Mouse (Mus musculus) c-Kit-positive CD71-positive TER-119-negative erythroid progenitor cells, embryonic 14.5 days (primary cell): ENCODE data around the gene Wbp4.
A peak's percentile ranks its signal among the peaks of the same experiment; 100 is the strongest.
"Not testable (repeated sequence)": the region's sequence is repeated elsewhere in the genome, so short reads cannot be mapped to it uniquely, and the experiment has no call there.

Experiments used
- DNase-seq: peaks from one replicate; pipeline ENCODE4 v3.0.0-alpha.2; 2013; ENCODE audit warnings: low read depth

Gene Wbp4

GRCm38 (mm10) chr14:79481339-79482151 lies at the start of gene Wbp4:
TSS of gene Wbp4 (minus strand) at chr14:79481520.
- DNase-seq, result peak; percentile 78

DNA sequence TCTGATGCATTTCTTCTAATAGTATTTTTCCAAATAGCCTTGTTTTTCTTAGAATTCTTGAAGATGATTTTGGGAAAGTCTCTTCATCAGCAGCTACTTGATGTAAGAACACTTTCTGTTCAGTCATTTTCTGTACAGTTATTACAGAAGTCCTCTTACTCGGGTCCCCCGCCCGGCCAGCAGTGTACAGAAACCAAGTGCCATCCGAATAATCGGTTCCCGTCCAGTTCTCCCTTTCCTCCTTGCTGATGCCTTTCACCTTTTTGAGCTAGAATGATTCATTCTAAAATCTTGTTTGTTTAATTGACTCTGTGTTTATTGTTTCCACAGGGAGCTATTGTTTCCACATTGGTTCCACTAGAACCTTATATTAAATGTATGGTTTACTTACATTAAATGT lies 49.4 kb upstream of the Wbp4 start:
- DNase-seq, result no peak

DNA sequence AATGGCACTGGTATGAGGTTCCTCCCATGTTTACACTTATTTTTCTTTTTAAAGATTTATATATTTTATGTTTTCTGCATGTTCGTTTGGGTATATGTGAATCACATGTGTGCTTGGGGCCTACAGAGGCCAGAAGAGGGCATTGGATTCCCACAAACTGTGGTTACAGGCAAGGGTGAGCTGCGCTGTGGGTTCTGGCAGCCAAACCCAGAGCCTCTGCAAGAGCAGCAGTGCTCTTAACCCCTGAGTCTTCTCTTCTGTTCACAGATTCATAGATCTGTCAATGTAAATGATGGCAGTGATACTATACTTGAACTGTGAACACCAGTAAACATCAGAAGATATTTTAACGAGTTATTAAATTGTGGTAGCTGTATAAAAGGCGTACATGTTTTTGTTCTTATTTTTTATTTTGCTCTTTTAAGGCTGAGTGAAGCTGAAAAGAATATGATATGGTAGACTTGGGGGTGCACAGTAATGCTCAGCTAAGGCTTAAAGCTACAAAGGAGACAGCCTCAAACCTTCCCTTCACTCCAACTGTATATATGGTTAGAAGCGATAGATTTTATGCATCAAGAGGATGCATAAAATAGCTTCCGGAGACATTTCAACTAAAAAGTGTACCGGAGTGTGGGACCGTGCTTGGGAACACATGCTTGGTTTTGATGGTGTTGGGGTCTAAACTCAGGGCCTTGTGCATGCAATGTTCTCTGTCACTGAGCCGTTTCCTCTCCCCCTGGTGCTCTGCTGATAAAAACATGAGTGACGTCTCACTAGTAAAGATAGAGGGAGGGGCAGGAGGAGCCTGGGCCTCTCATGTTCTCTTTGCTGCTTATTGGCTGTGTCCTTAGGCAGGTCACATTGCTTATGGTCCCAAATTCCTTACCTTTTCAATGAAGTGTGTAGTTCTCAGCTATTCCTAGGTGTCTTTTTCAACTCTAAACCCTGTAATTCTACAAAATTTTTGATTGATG lies 48.5 kb upstream of the Wbp4 start:
- DNase-seq, result peak; percentile 88

GRCm38 (mm10) chr14:79527704-79528103 lies 46.4 kb upstream of the Wbp4 start:
- no peak for DNase-seq

- not testable (repeated sequence) for DNase-seq
Measured at GRCm38 (mm10) chr14:79526106-79526505, 44.8 kb upstream of the Wbp4 start.

DNA sequence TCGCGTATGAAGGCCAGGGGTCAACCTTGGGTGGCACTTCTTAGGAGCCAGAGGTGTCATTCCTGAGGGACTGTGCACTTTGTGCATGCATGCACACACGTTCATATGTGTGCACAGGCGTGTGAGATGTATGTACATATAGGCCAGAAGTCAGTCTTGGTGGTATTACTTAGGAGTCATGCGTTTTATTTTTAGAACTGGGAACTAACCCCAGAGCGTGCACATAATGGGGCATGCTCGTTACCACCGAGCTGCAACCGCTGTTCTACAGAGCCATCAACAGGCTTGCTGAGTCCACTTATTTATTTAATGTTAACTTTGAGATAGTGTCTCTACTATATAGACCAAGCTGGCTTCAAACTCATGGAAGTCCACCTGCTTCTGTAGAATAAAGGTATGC lies 41.1 kb upstream of the Wbp4 start:
- no peak for DNase-seq

DNA sequence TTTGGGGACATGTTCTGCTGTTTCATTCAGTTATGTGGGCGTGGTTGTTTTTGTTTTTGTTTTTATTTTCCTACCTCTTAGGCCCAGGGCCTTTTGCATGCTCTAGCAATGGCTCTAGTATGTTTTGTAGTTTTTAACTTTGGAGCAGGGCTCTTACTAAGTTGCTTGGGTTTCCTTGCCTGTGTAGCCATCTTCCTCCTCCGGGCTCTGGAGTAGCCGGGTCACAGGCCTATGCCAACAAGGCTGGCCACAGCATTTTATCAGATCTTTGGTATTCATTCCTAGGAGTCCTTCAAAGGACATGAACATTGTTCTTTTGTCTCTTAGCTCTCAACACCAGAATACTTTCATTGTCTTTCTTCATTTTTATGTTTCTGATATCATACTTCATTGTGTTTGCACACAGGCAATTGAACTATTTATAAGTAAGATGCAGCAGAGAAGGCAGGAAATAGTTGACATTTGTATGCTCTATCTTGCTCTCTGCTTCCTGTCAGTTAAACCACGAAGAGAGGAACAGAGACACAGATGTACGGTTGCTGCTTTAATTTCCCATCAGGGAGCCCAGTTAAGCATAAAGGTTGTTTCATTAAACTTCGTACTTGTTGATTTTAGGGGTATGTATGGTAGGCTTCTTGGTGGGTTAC lies 40.3 kb upstream of the Wbp4 start:
- no peak for DNase-seq

DNA sequence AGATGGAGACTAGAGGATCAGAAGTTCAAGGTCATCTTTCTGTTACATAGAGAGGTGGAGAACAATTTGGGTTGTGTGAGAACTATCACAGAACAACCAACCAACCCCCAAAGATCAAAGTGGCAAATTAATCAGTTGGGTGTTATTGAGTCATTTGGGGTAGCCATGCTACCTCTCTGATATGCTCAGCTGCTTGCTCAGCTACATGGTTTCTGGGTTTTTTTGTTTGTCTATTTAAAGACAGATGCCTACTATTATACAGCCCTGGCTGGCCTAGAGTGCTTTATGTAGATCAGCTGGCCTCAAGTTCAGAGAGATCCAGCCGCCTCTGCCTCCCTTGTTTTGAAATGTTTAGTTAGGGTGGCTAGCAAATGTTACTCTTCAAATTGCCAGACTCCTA lies 39.7 kb upstream of the Wbp4 start:
- DNase-seq, result no peak

- DNase-seq, result no peak
Measured at GRCm38 (mm10) chr14:79520612-79521011, 39.3 kb upstream of the Wbp4 start.

DNA sequence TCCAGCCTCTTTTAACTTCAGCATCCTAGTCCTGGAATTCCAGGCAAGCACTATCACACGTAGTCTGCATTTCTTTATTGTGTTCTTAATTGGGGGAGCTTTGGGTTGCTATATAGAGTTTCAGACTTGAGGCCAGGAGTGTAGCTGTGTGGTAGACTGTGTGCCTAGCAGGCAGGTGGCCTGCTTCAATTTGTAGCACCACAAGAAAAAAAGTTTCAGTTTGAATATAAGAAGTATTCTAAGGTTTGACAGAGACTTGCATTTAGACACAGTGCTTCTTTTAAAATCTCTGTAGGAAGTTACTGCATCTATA lies 38.3 kb upstream of the Wbp4 start:
- DNase-seq, result no peak

DNA sequence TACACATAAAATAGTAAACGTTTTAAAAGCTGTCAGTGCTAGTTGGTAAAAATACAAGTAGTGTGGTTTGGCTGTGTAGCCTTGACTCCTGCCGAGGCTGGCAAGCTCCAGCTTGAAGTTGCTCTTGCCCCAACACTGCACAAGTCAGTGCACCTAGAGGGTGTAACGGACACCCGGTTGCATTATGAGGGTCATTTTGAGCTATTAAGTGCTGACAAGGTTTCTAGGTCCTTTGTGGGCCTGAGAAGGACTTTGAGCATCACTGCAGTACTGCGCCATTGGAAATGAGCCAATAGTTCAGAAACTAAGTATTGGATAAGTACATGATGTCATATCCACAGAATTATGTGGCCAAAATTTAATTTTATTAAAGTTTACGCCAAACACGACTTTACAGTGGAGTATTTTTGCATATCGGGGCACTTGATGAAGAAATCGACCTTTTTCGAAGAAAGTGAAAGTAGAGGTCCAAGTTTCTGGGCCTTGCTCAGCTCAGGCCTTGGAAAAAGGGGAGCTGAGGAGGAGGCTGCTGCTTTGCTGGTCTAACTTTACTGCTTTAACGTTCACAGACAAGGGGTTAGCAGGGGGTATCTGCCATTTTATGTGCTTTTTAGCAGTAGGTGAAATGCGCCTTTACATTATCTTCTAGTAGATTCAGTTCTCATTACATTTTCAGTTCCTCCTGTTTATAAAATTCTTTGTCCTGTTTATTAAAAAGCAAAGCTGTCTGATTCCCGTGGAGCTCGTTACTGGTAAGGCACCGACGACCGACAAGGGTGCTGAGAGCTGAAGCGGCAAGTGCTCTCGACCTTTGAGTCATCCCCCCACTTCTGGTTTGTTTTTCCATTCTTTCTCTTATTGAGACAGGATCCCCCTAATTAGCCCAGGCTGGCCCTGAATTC lies 37.7 kb upstream of the Wbp4 start:
- DNase-seq, result no peak

GRCm38 (mm10) chr14:79518123-79518522 lies 36.8 kb upstream of the Wbp4 start:
- no peak for DNase-seq

DNA sequence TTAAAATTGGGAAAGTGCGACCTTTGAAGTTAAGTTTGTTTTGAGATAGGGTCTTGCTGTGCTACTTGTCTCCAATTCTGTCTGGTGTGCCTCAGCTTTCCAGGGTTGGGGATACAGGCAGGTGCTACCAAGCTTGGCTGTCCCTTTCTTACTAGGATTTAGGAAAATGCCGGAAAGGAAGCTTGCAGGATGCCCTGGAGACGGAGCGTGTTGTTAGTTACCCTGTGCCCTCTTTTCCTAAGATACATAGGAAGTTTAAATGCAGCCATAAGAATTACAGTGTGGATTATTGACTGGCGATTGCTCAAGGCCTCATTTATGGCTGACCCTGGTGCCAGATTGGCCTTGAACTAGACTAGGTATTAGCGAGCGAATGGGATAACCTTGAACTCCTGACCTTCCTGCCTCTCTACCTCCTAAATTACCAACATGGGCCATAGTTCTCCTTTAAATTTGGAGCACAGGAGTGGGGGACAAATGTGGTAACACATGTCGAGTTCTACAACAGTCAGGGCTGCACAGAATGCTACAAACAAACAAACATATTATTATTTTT lies 35.9 kb upstream of the Wbp4 start:
- DNase-seq, result no peak

DNA sequence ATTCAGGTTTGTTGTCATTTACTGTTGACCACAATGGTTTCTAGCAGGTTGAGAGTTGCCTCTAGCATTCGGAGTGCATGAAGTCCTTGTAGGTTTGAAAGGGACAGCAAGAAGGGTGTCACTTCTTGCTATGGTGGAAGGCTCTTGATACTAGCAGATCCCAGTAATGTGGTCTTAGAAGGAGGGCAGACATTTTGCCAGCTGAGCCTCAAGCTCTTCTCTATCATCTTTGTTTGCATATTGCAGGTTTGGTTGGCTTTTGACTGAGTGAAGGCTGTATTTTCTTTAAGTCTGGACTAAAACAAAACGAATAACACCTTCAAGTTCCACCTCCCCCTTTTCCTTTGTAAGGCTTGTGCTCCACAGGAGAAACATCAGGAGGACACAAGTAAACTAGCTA lies 35.4 kb upstream of the Wbp4 start:
- DNase-seq, result no peak

DNA sequence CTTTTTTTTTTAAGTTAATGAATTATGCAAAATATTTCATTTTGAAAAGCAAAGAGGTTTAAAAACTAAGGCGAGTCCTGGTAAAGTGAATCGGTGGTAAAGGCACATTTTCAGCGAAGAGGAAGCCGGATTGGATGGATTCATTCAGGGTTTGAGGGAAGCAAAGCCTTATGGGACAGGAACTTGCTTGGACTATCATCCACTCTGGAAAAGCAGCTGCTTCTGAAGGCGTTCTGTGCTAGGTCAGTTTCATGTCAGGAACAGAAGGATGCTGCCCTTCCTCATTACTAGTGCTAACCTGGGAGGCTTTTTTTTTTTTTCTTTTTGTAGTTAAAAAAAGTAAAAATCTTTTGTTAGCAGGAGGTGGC lies 34.9 kb upstream of the Wbp4 start:
- DNase-seq, result no peak

GRCm38 (mm10) chr14:79515511-79516242 lies 34.4 kb upstream of the Wbp4 start:
- peak; percentile 66 for DNase-seq

GRCm38 (mm10) chr14:79515100-79515499 lies 33.8 kb upstream of the Wbp4 start:
- no peak for DNase-seq

- no peak for DNase-seq
Measured at GRCm38 (mm10) chr14:79513951-79514350, 32.6 kb upstream of the Wbp4 start.

GRCm38 (mm10) chr14:79511521-79511920 lies 30.2 kb upstream of the Wbp4 start:
- no peak for DNase-seq

- no peak for DNase-seq
Measured at GRCm38 (mm10) chr14:79508662-79509305, 27.5 kb upstream of the Wbp4 start.
